In genomic region chr5:121386120-121386909, GRCm38 (mm10) we compare ENCODE assay signal across 8 mouse cellular contexts. TPM values are rescaled to one million over a fixed set of nuclear protein-coding genes. Genes with fewer than 3 reads are reported as not detected.
A peak's percentile ranks its signal among the peaks of the same experiment; 100 is the strongest.
DNase-seq lines count a peak whose midpoint lies in the region; ATAC-seq lines count a peak whose summit lies in the region.

No protein-coding gene starts in this region.

- H3K4me1 ChIP-seq in kidney, embryonic 15.5 days, result peaks cover 15% of the 10 kb centered on the region
- peaks cover 6% of the 10 kb centered on the region for H3K4me1 ChIP-seq in brown adipose tissue, adult 24 weeks (ENCODE audit: control insufficient read depth, insufficient read depth, insufficient read length, low read length)
- peaks cover 21% of the 10 kb centered on the region for H3K4me1 ChIP-seq in hindbrain, embryonic 14.5 days (replicated peaks; ENCODE audit: control insufficient read depth, insufficient read depth, low read length)

- DNase-seq in kidney, adult 9 months, result no peak
- peak; percentile 42 for DNase-seq in hindbrain, embryonic 14.5 days (ENCODE audit: low spot score)
- DNase-seq in T-cell, adult 2 months (ENCODE audit: low spot score), result no peak
- DNase-seq in embryo, embryonic 9.5 days (ENCODE audit: extremely low spot score), result no peak
- DNase-seq in adrenal gland, postnatal 36 days, result no peak

- H3K36me3 ChIP-seq in kidney, embryonic 15.5 days, result peaks cover 10% of the 10 kb centered on the region
- H3K36me3 ChIP-seq in hindbrain, embryonic 14.5 days (replicated peaks; ENCODE audit: control insufficient read depth, insufficient read depth), result peaks cover 19% of the 10 kb centered on the region; the same call in 1 of the 2 replicates

- peak overlapping the region; percentile 83 for H3K4me2 ChIP-seq in kidney, embryonic 15.5 days
- peak overlapping the region; percentile 64 for H3K4me2 ChIP-seq in hindbrain, embryonic 14.5 days (replicated peaks)

- peaks cover 7% of the 10 kb centered on the region for H3K27me3 ChIP-seq in kidney, embryonic 15.5 days
- H3K27me3 ChIP-seq in hindbrain, embryonic 14.5 days (ENCODE audit: control insufficient read depth, insufficient read depth, low read length), result no peaks in the 10 kb centered on the region

- no peak overlapping the region for H3K27ac ChIP-seq in kidney, embryonic 15.5 days
- H3K27ac ChIP-seq in brown adipose tissue, adult 24 weeks (replicated peaks; ENCODE audit: low read depth, low read length), result peak overlapping the region; percentile 69
- H3K27ac ChIP-seq in hindbrain, embryonic 14.5 days, result no peak overlapping the region

- H3K9ac ChIP-seq in kidney, embryonic 15.5 days, result no peak overlapping the region
- peak overlapping the region; percentile 87 for H3K9ac ChIP-seq in hindbrain, embryonic 14.5 days

- no peak for ATAC-seq in kidney, embryonic 15.5 days (replicated peaks; ENCODE audit: low FRiP score)
- no peak for ATAC-seq in hindbrain, embryonic 14.5 days (ENCODE audit: low FRiP score)
- peak; percentile 20; the same call in 1 of the 2 replicates for ATAC-seq in megakaryocyte, adult 5-6 weeks (ENCODE audit: poor library complexity, severe bottlenecking)

- H3K9me3 ChIP-seq in kidney, embryonic 15.5 days (replicated peaks), result no peaks in the 10 kb centered on the region
- no peaks in the 10 kb centered on the region for H3K9me3 ChIP-seq in hindbrain, embryonic 14.5 days (ENCODE audit: control insufficient read depth, low read length)

- WGBS in kidney, embryonic 15.5 days, result 35% methylated on average over 22 of the region's 22 CpGs
- WGBS in hindbrain, embryonic 14.5 days, result 37% methylated on average over 22 of the region's 22 CpGs

- peak overlapping the region; percentile 71 for H3K4me3 ChIP-seq in kidney, embryonic 15.5 days (replicated peaks)
- no peak overlapping the region for H3K4me3 ChIP-seq in brown adipose tissue, adult 24 weeks (ENCODE audit: insufficient read depth, low read depth, low read length)
- H3K4me3 ChIP-seq in hindbrain, embryonic 14.5 days (replicated peaks; ENCODE audit: low read length), result peak overlapping the region; percentile 84

RNA-seq across cellular contexts. Expression of gene Trafd1, which starts 0.9 kb away (rescaled TPM):
- polyA plus RNA-seq in kidney, embryonic 15.5 days (2015; fragmentation: Nextera tagmentation; extraction: Ambion mirVana), result 51.2 and 55.6 TPM in 2 replicates
- 27.3 and 29.2 TPM in 2 replicates for polyA plus RNA-seq in brown adipose tissue, adult 24 weeks (2012; ENCODE audit: insufficient read depth, insufficient read length, missing spikeins)
- 118 and 120 TPM in 2 replicates for polyA plus RNA-seq in hindbrain, embryonic 14.5 days (2014; fragmentation: Nextera tagmentation; extraction: Ambion mirVana)
- total RNA-seq in megakaryocyte, adult 5-6 weeks (2015), result 77.9 and 78.1 TPM in 2 replicates
- 92.5 and 94.1 TPM in 2 replicates for total RNA-seq in megakaryocyte, adult 5-6 weeks (2017)
- total RNA-seq in adrenal gland, postnatal 36 days (2021), result 10 to 100 TPM; 44.1 to 49.7 TPM

RNA-seq across cellular contexts. Expression of gene Naa25, which starts 11.4 kb away (rescaled TPM):
- polyA plus RNA-seq in kidney, embryonic 15.5 days (2015; fragmentation: Nextera tagmentation; extraction: Ambion mirVana), result 43.7 and 44.5 TPM in 2 replicates
- polyA plus RNA-seq in brown adipose tissue, adult 24 weeks (2012; ENCODE audit: insufficient read depth, insufficient read length, missing spikeins), result 15.3 and 19.5 TPM in 2 replicates
- polyA plus RNA-seq in hindbrain, embryonic 14.5 days (2014; fragmentation: Nextera tagmentation; extraction: Ambion mirVana), result 55.3 and 63.6 TPM in 2 replicates
- 13.3 and 17.9 TPM in 2 replicates for total RNA-seq in megakaryocyte, adult 5-6 weeks (2015)
- total RNA-seq in megakaryocyte, adult 5-6 weeks (2017), result 25.6 and 32.2 TPM in 2 replicates
- total RNA-seq in adrenal gland, postnatal 36 days (2021), result 10 to 100 TPM; 35.8 to 42.1 TPM
